7 mouse cellular contexts compared by ENCODE assay signal in genomic region chr7:119513056-119513455, GRCm38 (mm10). TPM values are rescaled to one million over a fixed set of nuclear protein-coding genes. Genes with fewer than 3 reads are reported as not detected.
DNase-seq lines count a peak whose midpoint lies in the region; ATAC-seq and TF ChIP-seq lines count a peak whose summit lies in the region.

No protein-coding gene starts in this region.

- H3K27me3 ChIP-seq in cerebellum, adult 2 months (ENCODE audit: control insufficient read depth, insufficient read depth, low read length) = no peaks in the 10 kb centered on the region
- H3K27me3 ChIP-seq in hindbrain, postnatal 0 days (ENCODE audit: insufficient read depth, low read length) = no peaks in the 10 kb centered on the region
- H3K27me3 ChIP-seq in neural tube, embryonic 11.5 days (ENCODE audit: control insufficient read depth, insufficient read depth, low read length) = no peaks in the 10 kb centered on the region

- DNase-seq in urinary bladder, postnatal 14 days (ENCODE audit: low spot score) = peak; percentile 7
- no peak for DNase-seq in urinary bladder, postnatal 10 days (ENCODE audit: low spot score)
- peak; percentile 49 to 51 for DNase-seq in cerebellum, adult 2 months
- peak; percentile 78 for DNase-seq in hindbrain, postnatal 0 days (ENCODE audit: low spot score)
- DNase-seq in left cerebral cortex, postnatal 10 days (ENCODE audit: extremely low spot score in 1 of 2, low spot score in 2 of 2) = peak; percentile 4 to 42
- peak; percentile 61 for DNase-seq in neural tube, embryonic 11.5 days (ENCODE audit: low spot score)

- H3K4me3 ChIP-seq in cerebellum, adult 2 months (replicated peaks; ENCODE audit: insufficient read depth, low read depth, low read length) = no peak overlapping the region
- H3K4me3 ChIP-seq in hindbrain, postnatal 0 days (ENCODE audit: low read length) = no peak overlapping the region
- no peak overlapping the region for H3K4me3 ChIP-seq in neural tube, embryonic 11.5 days (ENCODE audit: low read depth, low read length)

- no peaks in the 10 kb centered on the region for H3K9me3 ChIP-seq in hindbrain, postnatal 0 days (ENCODE audit: low read length)
- H3K9me3 ChIP-seq in neural tube, embryonic 11.5 days (ENCODE audit: control insufficient read depth, low read length) = no peaks in the 10 kb centered on the region

- no peak for TF ChIP-seq POLR2A in cerebellum, adult 2 months (IDR thresholded peaks at IDR 0.05; ENCODE audit: borderline replicate concordance, insufficient read depth, low read length)

- no peak overlapping the region for H3K27ac ChIP-seq in cerebellum, adult 2 months (ENCODE audit: insufficient read depth, low read length)
- no peak overlapping the region for H3K27ac ChIP-seq in hindbrain, postnatal 0 days
- H3K27ac ChIP-seq in neural tube, embryonic 11.5 days (ENCODE audit: low read depth, low read length) = no peak overlapping the region

- 13% methylated on average over 7 of the region's 7 CpGs for WGBS in cerebellum, adult 2 months
- 31% methylated on average over 7 of the region's 7 CpGs for whole genome bisulfite sequencing in hindbrain, postnatal 0 days
- 33% methylated on average over 7 of the region's 7 CpGs for WGBS in neural tube, embryonic 11.5 days

- no peak for ATAC-seq in hindbrain, postnatal 0 days
- ATAC-seq in neural tube, embryonic 11.5 days (ENCODE audit: insufficient read depth, low FRiP score, low TSS enrichment) = no peak
- no peak for ATAC-seq in erythroid progenitor cell, adult 5-6 weeks (replicated peaks; ENCODE audit: low FRiP score, poor library complexity, severe bottlenecking)

- intact Hi-C loops in left cerebral cortex, postnatal 10 days (cut with DNase I) = loop anchor here (10.0 kb wide), 1 partner anchor 498 kb away; no protein-coding TSS in a partner anchor

- no peaks in the 10 kb centered on the region for H3K4me1 ChIP-seq in cerebellum, adult 2 months (ENCODE audit: control insufficient read depth, insufficient read depth, low read length)
- no peaks in the 10 kb centered on the region for H3K4me1 ChIP-seq in hindbrain, postnatal 0 days (ENCODE audit: insufficient read depth, low read length)
- H3K4me1 ChIP-seq in neural tube, embryonic 11.5 days (ENCODE audit: control insufficient read depth, insufficient read depth, low read length) = no peaks in the 10 kb centered on the region

- no peak overlapping the region for H3K9ac ChIP-seq in hindbrain, postnatal 0 days (replicated peaks; ENCODE audit: low read length)
- H3K9ac ChIP-seq in neural tube, embryonic 11.5 days (ENCODE audit: low read length) = no peak overlapping the region

- no peak overlapping the region for H3K4me2 ChIP-seq in hindbrain, postnatal 0 days (ENCODE audit: low read depth, low read length)
- H3K4me2 ChIP-seq in neural tube, embryonic 11.5 days (ENCODE audit: low read depth) = no peak overlapping the region

- H3K36me3 ChIP-seq in hindbrain, postnatal 0 days (ENCODE audit: insufficient read depth, low read length) = no peaks in the 10 kb centered on the region
- H3K36me3 ChIP-seq in neural tube, embryonic 11.5 days (ENCODE audit: control insufficient read depth, insufficient read depth, low read length) = no peaks in the 10 kb centered on the region

- TF ChIP-seq CTCF in cerebellum, adult 2 months (IDR thresholded peaks at IDR 0.05; ENCODE audit: borderline replicate concordance, insufficient read depth, low read depth, low read length) = peak; percentile 73
- peak; percentile 90 for TF ChIP-seq CTCF in hindbrain, postnatal 0 days (IDR thresholded peaks at IDR 0.05; ENCODE audit: low read depth)

RNA-seq across cellular contexts. Expression of gene Acsm5, which starts 6.2 kb away (rescaled TPM):
- polyA plus RNA-seq in cerebellum, adult 2 months (2012; rRNA removed) = 1.1 and 1.5 TPM in 2 replicates
- 0.16 TPM in 1 of 2 replicates, not detected in the other for total RNA-seq in hindbrain, postnatal 0 days (2014; rRNA removed)
- 0.25 and 0.35 TPM in 2 replicates for polyA plus RNA-seq in hindbrain, postnatal 0 days (2015; fragmentation: Nextera tagmentation; extraction: Ambion mirVana)
- under 1 TPM in 1 of 2 experiments, not detected in 1; 0.39 TPM for total RNA-seq in left cerebral cortex, postnatal 10 days (2021)
- not detected in 2 replicates for polyA plus RNA-seq in neural tube, embryonic 11.5 days (2014; fragmentation: Nextera tagmentation; extraction: Ambion mirVana)
- not detected in 2 replicates for total RNA-seq in erythroid progenitor cell, adult 5-6 weeks (2015; ENCODE audit: low replicate concordance)
- total RNA-seq in erythroid progenitor cell, adult 5-6 weeks (2017; ENCODE audit: low replicate concordance) = not detected in 2 replicates

RNA-seq across cellular contexts. Expression of gene Pdilt, which starts 10.2 kb away (rescaled TPM):
- not detected in 2 replicates for polyA plus RNA-seq in cerebellum, adult 2 months (2012; rRNA removed)
- not detected in 2 replicates for total RNA-seq in hindbrain, postnatal 0 days (2014; rRNA removed)
- 0.06 and 0.08 TPM in 2 replicates for polyA plus RNA-seq in hindbrain, postnatal 0 days (2015; fragmentation: Nextera tagmentation; extraction: Ambion mirVana)
- total RNA-seq in left cerebral cortex, postnatal 10 days (2021) = not detected
- 0.45 and 0.47 TPM in 2 replicates for polyA plus RNA-seq in neural tube, embryonic 11.5 days (2014; fragmentation: Nextera tagmentation; extraction: Ambion mirVana)
- not detected in 2 replicates for total RNA-seq in erythroid progenitor cell, adult 5-6 weeks (2015; ENCODE audit: low replicate concordance)
- not detected in 2 replicates for total RNA-seq in erythroid progenitor cell, adult 5-6 weeks (2017; ENCODE audit: low replicate concordance)

RNA-seq across cellular contexts. Expression of gene Umod, which starts 34.0 kb away (rescaled TPM):
- polyA plus RNA-seq in cerebellum, adult 2 months (2012; rRNA removed) = not detected in 2 replicates
- total RNA-seq in hindbrain, postnatal 0 days (2014; rRNA removed) = not detected in 2 replicates
- not detected in 2 replicates for polyA plus RNA-seq in hindbrain, postnatal 0 days (2015; fragmentation: Nextera tagmentation; extraction: Ambion mirVana)
- total RNA-seq in left cerebral cortex, postnatal 10 days (2021) = not detected
- not detected in 2 replicates for polyA plus RNA-seq in neural tube, embryonic 11.5 days (2014; fragmentation: Nextera tagmentation; extraction: Ambion mirVana)
- total RNA-seq in erythroid progenitor cell, adult 5-6 weeks (2015; ENCODE audit: low replicate concordance) = not detected in 2 replicates
- total RNA-seq in erythroid progenitor cell, adult 5-6 weeks (2017; ENCODE audit: low replicate concordance) = not detected in 2 replicates

RNA-seq across cellular contexts. Expression of gene Acsm2, which starts 41.1 kb away (rescaled TPM):
- polyA plus RNA-seq in cerebellum, adult 2 months (2012; rRNA removed) = not detected in 2 replicates
- total RNA-seq in hindbrain, postnatal 0 days (2014; rRNA removed) = 0.05 TPM in 1 of 2 replicates, not detected in the other
- 0.09 TPM in 1 of 2 replicates, not detected in the other for polyA plus RNA-seq in hindbrain, postnatal 0 days (2015; fragmentation: Nextera tagmentation; extraction: Ambion mirVana)
- total RNA-seq in left cerebral cortex, postnatal 10 days (2021) = not detected
- not detected in 2 replicates for polyA plus RNA-seq in neural tube, embryonic 11.5 days (2014; fragmentation: Nextera tagmentation; extraction: Ambion mirVana)
- total RNA-seq in erythroid progenitor cell, adult 5-6 weeks (2015; ENCODE audit: low replicate concordance) = not detected in 2 replicates
- not detected in 2 replicates for total RNA-seq in erythroid progenitor cell, adult 5-6 weeks (2017; ENCODE audit: low replicate concordance)

RNA-seq across cellular contexts. Expression of gene Gp2, which starts 54.0 kb away (rescaled TPM):
- not detected in 2 replicates for polyA plus RNA-seq in cerebellum, adult 2 months (2012; rRNA removed)
- total RNA-seq in hindbrain, postnatal 0 days (2014; rRNA removed) = not detected in 2 replicates
- not detected in 2 replicates for polyA plus RNA-seq in hindbrain, postnatal 0 days (2015; fragmentation: Nextera tagmentation; extraction: Ambion mirVana)
- not detected for total RNA-seq in left cerebral cortex, postnatal 10 days (2021)
- not detected in 2 replicates for polyA plus RNA-seq in neural tube, embryonic 11.5 days (2014; fragmentation: Nextera tagmentation; extraction: Ambion mirVana)
- total RNA-seq in erythroid progenitor cell, adult 5-6 weeks (2015; ENCODE audit: low replicate concordance) = not detected in 2 replicates
- not detected in 2 replicates for total RNA-seq in erythroid progenitor cell, adult 5-6 weeks (2017; ENCODE audit: low replicate concordance)
